Mouse (Mus musculus): ENCODE measurements around the gene Shroom3. TPM values are rescaled to one million over a fixed set of nuclear protein-coding genes. Genes with fewer than 3 reads are reported as not detected.

Gene Shroom3
- polyA plus RNA-seq, 1 experiment from 2014 or later, result 0.22 TPM

- no peaks in the 10 kb centered on the region for H3K36me3 ChIP-seq (replicated peaks)
- H3K4me2 ChIP-seq, result no peak overlapping the region
- WGBS (ENCODE audit: insufficient replicate concordance), result 57% methylated on average over 7 of the region's 7 CpGs
- no peaks in the 10 kb centered on the region for H3K9me3 ChIP-seq (replicated peaks)
- H3K27me3 ChIP-seq, result no peaks in the 10 kb centered on the region
- H3K4me1 ChIP-seq (replicated peaks), result no peaks in the 10 kb centered on the region
- H3K4me3 ChIP-seq (replicated peaks), result no peak overlapping the region
- H3K9ac ChIP-seq, result no peak overlapping the region
- ATAC-seq (ENCODE audit: insufficient read depth), result no peak
- no peak overlapping the region for H3K27ac ChIP-seq (replicated peaks)
These were observed 173.9 kb downstream of the Shroom3 start for GRCm38 (mm10) chr5:92857177-92857576.

- Histone ChIP-seq H3K9me3 (replicated peaks) (no peaks in the 10 kb centered on the region), H3K27ac (replicated peaks) (no peak overlapping the region), H3K4me1 (replicated peaks) (no peaks in the 10 kb centered on the region), H3K36me3 (replicated peaks) (no peaks in the 10 kb centered on the region), H3K4me2 (no peak overlapping the region), H3K9ac (no peak overlapping the region), H3K4me3 (replicated peaks) (no peak overlapping the region), H3K27me3 (no peaks in the 10 kb centered on the region)
- 23% methylated on average over 3 of the region's 3 CpGs for WGBS (ENCODE audit: insufficient replicate concordance)
- no peak for ATAC-seq (ENCODE audit: insufficient read depth)
These were observed 174.9 kb downstream of the Shroom3 start for GRCm38 (mm10) chr5:92858104-92858503.

DNA sequence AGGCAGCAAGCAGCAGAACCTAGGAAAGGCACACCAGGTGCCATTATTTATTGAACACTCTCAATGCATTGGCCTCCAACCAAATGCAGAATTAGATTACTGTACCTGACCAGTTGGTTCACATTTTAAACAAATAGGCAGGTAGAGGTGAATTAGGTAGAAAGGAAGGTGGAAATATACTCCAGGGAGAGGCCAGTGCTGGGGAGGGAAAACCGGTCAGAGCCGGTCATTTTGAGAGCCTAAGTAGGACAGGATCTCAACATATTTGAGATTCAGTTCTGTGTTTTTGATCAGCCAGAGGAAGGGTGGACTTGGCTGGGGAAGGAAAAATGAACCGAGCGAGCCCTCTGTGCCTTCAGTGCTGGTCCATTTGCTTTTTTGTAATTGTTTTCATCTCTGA lies 175.3 kb downstream of the Shroom3 start:
- no peak overlapping the region for H3K27ac ChIP-seq (replicated peaks)
- WGBS (ENCODE audit: insufficient replicate concordance), result 73% methylated on average over 4 of the region's 4 CpGs
- no peak overlapping the region for H3K4me2 ChIP-seq
- no peaks in the 10 kb centered on the region for H3K36me3 ChIP-seq (replicated peaks)
- no peak overlapping the region for H3K9ac ChIP-seq
- no peaks in the 10 kb centered on the region for H3K9me3 ChIP-seq (replicated peaks)
- H3K27me3 ChIP-seq, result no peaks in the 10 kb centered on the region
- no peak for ATAC-seq (ENCODE audit: insufficient read depth)
- no peaks in the 10 kb centered on the region for H3K4me1 ChIP-seq (replicated peaks)
- H3K4me3 ChIP-seq (replicated peaks), result no peak overlapping the region

DNA sequence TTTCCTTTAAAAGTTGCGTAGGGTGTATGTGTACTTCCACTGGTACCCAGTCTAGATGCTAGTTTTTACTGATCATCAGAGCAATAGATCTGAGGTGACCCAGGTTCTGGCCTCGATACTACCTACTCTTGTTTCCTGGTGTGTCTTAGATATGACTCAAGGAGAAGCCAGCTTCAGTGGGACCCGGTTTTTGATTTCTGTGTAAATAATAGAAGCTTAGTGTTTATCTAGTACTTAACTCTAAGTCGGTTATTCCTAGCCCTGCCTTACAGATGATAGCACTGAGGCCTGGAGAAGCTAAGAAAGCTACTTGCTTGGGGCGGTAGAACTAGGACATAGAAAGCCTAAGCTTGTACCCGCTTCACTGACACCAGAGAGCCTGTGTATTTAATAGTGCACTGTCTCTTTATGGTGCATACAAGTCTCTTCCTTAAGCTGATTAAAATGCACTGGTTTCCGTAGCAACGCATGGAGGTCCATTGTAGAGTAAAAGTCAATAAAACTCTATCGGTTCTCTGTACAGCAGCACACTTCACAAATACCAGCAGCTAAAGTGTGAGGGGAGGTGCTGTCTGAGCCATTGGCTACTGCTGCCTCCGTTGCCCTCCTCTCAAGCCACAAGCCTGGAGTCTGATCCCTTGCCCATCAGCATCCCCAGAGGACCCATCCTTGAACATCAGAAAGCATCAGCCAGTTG lies 178.3 kb downstream of the Shroom3 start:
- Histone ChIP-seq H3K4me1 (replicated peaks) (no peaks in the 10 kb centered on the region), H3K4me3 (replicated peaks) (no peak overlapping the region), H3K9ac (no peak overlapping the region), H3K9me3 (replicated peaks) (no peaks in the 10 kb centered on the region), H3K27ac (replicated peaks) (no peak overlapping the region), H3K36me3 (replicated peaks) (no peaks in the 10 kb centered on the region), H3K4me2 (no peak overlapping the region), H3K27me3 (no peaks in the 10 kb centered on the region)
- no peak for ATAC-seq (ENCODE audit: insufficient read depth)
- 61% methylated on average over 10 of the region's 10 CpGs for WGBS (ENCODE audit: insufficient replicate concordance)

DNA sequence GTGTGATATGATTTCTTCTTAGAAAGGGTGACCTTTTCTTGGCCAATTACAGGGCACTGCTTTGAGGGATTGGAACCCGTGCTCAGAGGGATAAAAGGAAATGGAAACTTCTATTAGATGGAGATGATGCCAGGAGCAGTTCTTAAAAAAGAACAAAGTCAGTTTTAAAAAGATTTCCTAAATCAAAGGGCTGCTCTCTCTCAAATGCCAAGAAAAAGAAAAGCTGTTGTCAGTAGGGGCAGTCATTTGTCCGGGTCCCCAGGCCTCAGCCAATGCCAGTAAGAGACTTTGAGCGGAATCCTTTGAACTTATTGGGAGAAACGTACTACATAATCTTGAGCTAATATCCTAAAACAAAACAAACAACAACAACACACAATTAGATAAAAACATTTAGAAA lies 181.9 kb downstream of the Shroom3 start:
- no peak overlapping the region for H3K4me3 ChIP-seq (replicated peaks)
- no peaks in the 10 kb centered on the region for H3K36me3 ChIP-seq (replicated peaks)
- no peaks in the 10 kb centered on the region for H3K4me1 ChIP-seq (replicated peaks)
- H3K27ac ChIP-seq (replicated peaks), result no peak overlapping the region
- no peaks in the 10 kb centered on the region for H3K9me3 ChIP-seq (replicated peaks)
- no peak for ATAC-seq (ENCODE audit: insufficient read depth)
- no peaks in the 10 kb centered on the region for H3K27me3 ChIP-seq
- no peak overlapping the region for H3K9ac ChIP-seq
- H3K4me2 ChIP-seq, result no peak overlapping the region
- 66% methylated on average over 4 of the region's 4 CpGs for WGBS (ENCODE audit: insufficient replicate concordance)

DNA sequence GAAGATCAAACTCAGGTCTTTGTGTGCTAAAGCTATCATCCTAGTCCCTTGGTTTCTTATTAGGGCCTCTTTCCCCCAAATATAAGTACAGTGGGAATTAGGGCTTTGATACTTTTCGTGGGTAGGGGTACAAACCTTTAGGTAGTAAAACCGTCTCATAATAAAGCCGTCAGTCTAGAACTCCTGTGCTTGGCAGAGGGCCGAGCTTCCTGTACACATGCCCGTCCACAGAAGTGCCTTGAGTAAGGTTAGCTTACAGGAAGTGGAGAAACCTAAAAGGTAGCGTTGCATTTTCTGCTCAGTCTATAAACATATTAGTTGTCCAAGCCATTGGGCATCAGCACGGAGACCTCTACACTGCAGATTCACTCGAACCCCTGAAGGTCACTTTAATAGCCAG lies 183.3 kb downstream of the Shroom3 start:
- Histone ChIP-seq H3K27me3 (no peaks in the 10 kb centered on the region), H3K4me1 (replicated peaks) (no peaks in the 10 kb centered on the region), H3K27ac (replicated peaks) (no peak overlapping the region), H3K9ac (no peak overlapping the region), H3K36me3 (replicated peaks) (no peaks in the 10 kb centered on the region), H3K4me3 (replicated peaks) (no peak overlapping the region), H3K9me3 (replicated peaks) (no peaks in the 10 kb centered on the region), H3K4me2 (no peak overlapping the region)
- WGBS (ENCODE audit: insufficient replicate concordance), result 48% methylated on average over 8 of the region's 8 CpGs
- ATAC-seq (ENCODE audit: insufficient read depth), result no peak

GRCm38 (mm10) chr5:92867253-92867652 lies 184.0 kb downstream of the Shroom3 start:
- H3K27me3 ChIP-seq, result no peaks in the 10 kb centered on the region
- no peak overlapping the region for H3K4me2 ChIP-seq
- no peaks in the 10 kb centered on the region for H3K36me3 ChIP-seq (replicated peaks)
- H3K9me3 ChIP-seq (replicated peaks), result no peaks in the 10 kb centered on the region
- no peaks in the 10 kb centered on the region for H3K4me1 ChIP-seq (replicated peaks)
- no peak overlapping the region for H3K9ac ChIP-seq
- ATAC-seq (ENCODE audit: insufficient read depth), result no peak
- WGBS (ENCODE audit: insufficient replicate concordance), result 54% methylated on average over 4 of the region's 4 CpGs
- no peak overlapping the region for H3K4me3 ChIP-seq (replicated peaks)
- H3K27ac ChIP-seq (replicated peaks), result no peak overlapping the region

DNA sequence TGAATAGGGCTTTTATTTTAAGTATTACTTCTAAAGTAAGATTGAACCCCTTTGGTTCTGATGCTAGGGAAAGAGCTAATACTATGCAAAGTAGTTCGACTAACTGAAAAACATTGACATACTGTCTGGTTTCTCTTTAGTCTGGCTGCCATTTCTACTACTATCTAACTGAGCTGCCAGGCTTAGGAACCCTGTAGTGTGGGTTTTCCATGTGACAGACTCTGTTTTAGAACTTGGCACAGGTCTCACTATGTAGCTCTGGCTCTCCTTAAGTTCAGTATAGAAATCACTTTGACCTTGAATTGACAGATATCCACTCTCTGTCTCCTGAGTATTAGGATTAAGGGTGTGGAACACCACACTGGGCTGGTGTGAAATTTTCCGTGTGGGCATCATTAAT lies 185.0 kb downstream of the Shroom3 start:
- 59% methylated on average over 2 of the region's 2 CpGs for WGBS (ENCODE audit: insufficient replicate concordance)
- H3K27ac ChIP-seq (replicated peaks), result no peak overlapping the region

DNA sequence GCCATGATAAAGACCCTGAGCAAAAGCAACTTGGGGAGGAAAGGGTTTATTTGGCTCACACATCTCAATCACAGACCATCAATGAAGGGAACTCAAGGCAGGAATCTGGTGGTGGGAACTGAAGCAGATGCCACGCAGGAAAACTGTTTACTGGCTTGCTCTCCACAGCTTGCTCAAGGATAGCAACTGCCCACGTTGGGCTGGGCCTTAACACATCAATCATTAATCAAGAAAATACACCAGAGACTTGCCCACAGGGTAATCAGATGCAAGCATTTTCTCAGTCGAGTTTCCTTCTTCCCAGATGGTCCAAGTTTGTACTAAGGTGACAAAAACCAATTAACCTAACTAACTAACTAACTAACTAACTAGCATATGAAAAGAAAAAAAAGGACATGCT lies 187.8 kb downstream of the Shroom3 start:
- H3K27me3 ChIP-seq, result no peaks in the 10 kb centered on the region
- no peaks in the 10 kb centered on the region for H3K36me3 ChIP-seq (replicated peaks)
- no peak overlapping the region for H3K4me2 ChIP-seq
- no peaks in the 10 kb centered on the region for H3K4me1 ChIP-seq (replicated peaks)
- no peaks in the 10 kb centered on the region for H3K9me3 ChIP-seq (replicated peaks)
- no peak overlapping the region for H3K9ac ChIP-seq
- H3K4me3 ChIP-seq (replicated peaks), result no peak overlapping the region
- ATAC-seq (ENCODE audit: insufficient read depth), result no peak
- WGBS (ENCODE audit: insufficient replicate concordance), result 27% methylated on average over 3 of the region's 3 CpGs
- no peak overlapping the region for H3K27ac ChIP-seq (replicated peaks)

More for the DNA sequence above, 185.0 kb downstream of the Shroom3 start:
- Histone ChIP-seq H3K9ac (no peak overlapping the region), H3K4me2 (no peak overlapping the region), H3K4me1 (replicated peaks) (no peaks in the 10 kb centered on the region), H3K36me3 (replicated peaks) (no peaks in the 10 kb centered on the region), H3K4me3 (replicated peaks) (no peak overlapping the region), H3K9me3 (replicated peaks) (no peaks in the 10 kb centered on the region), H3K27me3 (no peaks in the 10 kb centered on the region)
- no peak for ATAC-seq (ENCODE audit: insufficient read depth)

GRCm38 (mm10) chr5:92872182-92872581 lies 188.9 kb downstream of the Shroom3 start:
- no peaks in the 10 kb centered on the region for H3K36me3 ChIP-seq (replicated peaks)
- no peaks in the 10 kb centered on the region for H3K27me3 ChIP-seq
- no peaks in the 10 kb centered on the region for H3K4me1 ChIP-seq (replicated peaks)
- H3K9me3 ChIP-seq (replicated peaks), result no peaks in the 10 kb centered on the region
- no peak overlapping the region for H3K27ac ChIP-seq (replicated peaks)
- no peak for ATAC-seq (ENCODE audit: insufficient read depth)
- no peak overlapping the region for H3K4me3 ChIP-seq (replicated peaks)
- H3K4me2 ChIP-seq, result no peak overlapping the region
- 56% methylated on average over 4 of the region's 4 CpGs for WGBS (ENCODE audit: insufficient replicate concordance)
- no peak overlapping the region for H3K9ac ChIP-seq

DNA sequence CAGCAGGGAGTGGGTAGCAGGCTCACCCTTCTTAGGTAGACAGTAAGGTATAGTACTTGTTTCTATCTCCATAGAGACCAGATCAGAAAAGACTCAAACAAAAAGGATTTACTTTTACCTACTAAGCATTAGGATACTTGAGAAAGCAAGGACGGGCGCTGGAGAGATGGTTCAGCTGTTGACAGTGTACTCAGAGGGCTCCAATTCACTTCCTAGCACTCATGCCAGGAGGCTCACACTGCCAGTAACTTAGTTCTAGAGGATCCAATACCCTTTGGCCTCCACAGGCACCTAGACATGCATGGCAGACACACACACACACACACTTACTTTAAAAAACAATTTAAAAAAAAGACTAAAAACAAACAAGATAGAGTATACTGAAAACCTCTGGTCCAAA lies 189.8 kb downstream of the Shroom3 start:
- no peak overlapping the region for H3K4me2 ChIP-seq
- ATAC-seq (ENCODE audit: insufficient read depth), result no peak
- H3K27ac ChIP-seq (replicated peaks), result no peak overlapping the region
- WGBS (ENCODE audit: insufficient replicate concordance), result 77% methylated on average over 2 of the region's 2 CpGs
- H3K9ac ChIP-seq, result no peak overlapping the region
- H3K9me3 ChIP-seq (replicated peaks), result no peaks in the 10 kb centered on the region
- H3K4me1 ChIP-seq (replicated peaks), result no peaks in the 10 kb centered on the region
- H3K27me3 ChIP-seq, result no peaks in the 10 kb centered on the region
- H3K4me3 ChIP-seq (replicated peaks), result no peak overlapping the region
- H3K36me3 ChIP-seq (replicated peaks), result no peaks in the 10 kb centered on the region

DNA sequence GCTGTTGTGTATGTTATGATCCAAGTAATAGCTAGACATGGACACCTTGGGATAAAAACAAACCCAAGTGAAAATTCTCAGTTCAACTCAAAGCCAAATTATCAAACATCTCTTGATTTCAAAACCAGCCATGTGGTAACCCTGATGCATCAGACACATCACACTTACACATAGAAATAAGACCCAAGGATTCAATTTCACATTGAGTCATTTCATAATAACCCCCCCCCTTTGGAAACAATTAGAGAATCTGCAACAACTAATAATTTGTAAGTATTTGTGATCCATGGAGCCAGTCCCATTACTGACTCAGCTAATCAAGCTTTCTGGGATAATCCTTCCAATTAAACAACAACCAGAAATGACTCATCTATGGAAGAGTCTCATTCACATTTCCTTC lies 190.3 kb downstream of the Shroom3 start:
- no peak overlapping the region for H3K9ac ChIP-seq
- H3K27ac ChIP-seq (replicated peaks), result no peak overlapping the region
- no peak overlapping the region for H3K4me3 ChIP-seq (replicated peaks)
- no peaks in the 10 kb centered on the region for H3K27me3 ChIP-seq
- no peaks in the 10 kb centered on the region for H3K9me3 ChIP-seq (replicated peaks)
- no peak overlapping the region for H3K4me2 ChIP-seq
- no peaks in the 10 kb centered on the region for H3K4me1 ChIP-seq (replicated peaks)
- ATAC-seq (ENCODE audit: insufficient read depth), result no peak
- H3K36me3 ChIP-seq (replicated peaks), result no peaks in the 10 kb centered on the region
